Mouse (Mus musculus) megakaryocyte, embryonic 14.5 days (primary cell): ENCODE results near the gene Adgrb3. TPM values are rescaled to one million over a fixed set of nuclear protein-coding genes. Genes with fewer than 3 reads are reported as not detected.

Experiments used
- H3K27me3 ChIP-seq: replicated peaks from 2 replicates; pipeline ENCODE3; 2012; ENCODE audit warnings: inconsistent platforms
- H3K36me3 ChIP-seq: replicated peaks from 2 replicates; pipeline ENCODE3; 2012; ENCODE audit warnings: low read length, inconsistent platforms, mixed read lengths
- H3K4me1 ChIP-seq: 2 replicates; pipeline ENCODE4 v1.6.1; 2012; ENCODE audit warnings: inconsistent platforms
- H3K4me3 ChIP-seq: replicated peaks from 2 replicates; pipeline ENCODE3; 2012; ENCODE audit warnings: moderate library complexity, mild to moderate bottlenecking, inconsistent platforms
- H3K9me3 ChIP-seq: 2 replicates; pipeline ENCODE4 v1.6.1; 2012; ENCODE audit warnings: inconsistent platforms
- FLI1 ChIP-seq: IDR thresholded peaks from 2 replicates; pipeline ENCODE4 v1.6.1; 2012; ENCODE audit warnings: low read length, inconsistent platforms, mixed read lengths
- GATA1 ChIP-seq: IDR thresholded peaks from 3 replicates; pipeline ENCODE4 v1.6.1; 2012; ENCODE audit warnings: mixed read lengths, low read length, inconsistent platforms, borderline replicate concordance
- polyA plus RNA-seq: library from polyadenylated mRNA; stranded (reverse); fragments of >175 nt; gene quantifications from 2 replicates; pipeline ENCODE4 v1.2.3, GENCODE M21; 2012; ENCODE audit warnings: low replicate concordance; ENCODE audit not compliant: insufficient read depth

Gene Adgrb3
- polyA plus RNA-seq, 1 experiment, result not detected

DNA sequence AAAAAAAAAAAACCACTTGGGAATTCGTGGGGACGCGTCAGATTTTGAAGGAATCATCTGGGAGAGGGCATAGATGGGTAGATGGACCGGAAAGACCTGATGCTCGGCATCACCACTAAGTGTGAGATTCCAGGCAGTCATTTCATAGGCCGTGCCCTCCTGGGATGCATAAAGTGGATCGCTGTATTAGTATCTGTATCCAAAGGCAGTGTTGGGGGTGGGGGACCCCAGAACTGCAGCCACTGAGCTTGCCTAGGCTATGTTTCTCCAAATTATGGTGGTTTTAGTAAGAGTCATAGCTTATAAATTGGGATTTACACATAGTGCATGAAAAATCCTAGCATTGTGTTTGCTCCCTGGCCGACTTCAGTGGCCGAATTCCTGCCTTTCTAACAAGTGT is 2.1 kb downstream of the Adgrb3 start:
- Histone ChIP-seq H3K4me3 (no peak overlapping the region), H3K27me3 (peaks cover 28% of the 10 kb centered on the region), H3K4me1 (peaks cover 7% of the 10 kb centered on the region; the same call in 1 of the 2 replicates), H3K36me3 (no peaks in the 10 kb centered on the region), H3K9me3 (no peaks in the 10 kb centered on the region)
- TF ChIP-seq GATA1 (no peak), FLI1 (no peak)

DNA sequence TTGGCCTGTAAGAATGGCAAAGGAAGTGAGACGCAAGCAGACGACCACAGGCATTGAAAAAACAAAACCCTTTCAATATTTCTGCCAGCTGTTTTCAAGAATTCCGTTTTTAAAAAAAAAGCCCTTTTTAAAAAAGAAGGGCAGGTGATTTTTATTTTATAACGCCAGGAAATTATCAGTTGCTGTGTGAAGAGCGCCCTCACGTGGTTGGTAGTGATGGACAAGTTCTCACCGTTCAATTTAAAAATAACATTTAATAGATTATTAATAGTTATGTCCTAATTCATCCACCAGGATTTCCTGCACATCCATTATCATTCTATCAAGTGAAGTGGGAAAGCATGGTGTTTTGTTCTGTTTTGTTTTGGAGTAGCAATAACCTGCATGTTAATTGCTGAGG is 2.7 kb downstream of the Adgrb3 start:
- Histone ChIP-seq H3K9me3 (no peaks in the 10 kb centered on the region), H3K4me1 (peaks cover 7% of the 10 kb centered on the region; the same call in 1 of the 2 replicates), H3K4me3 (no peak overlapping the region), H3K27me3 (peaks cover 28% of the 10 kb centered on the region), H3K36me3 (no peaks in the 10 kb centered on the region)
- TF ChIP-seq FLI1 (no peak), GATA1 (no peak)

GRCm38 (mm10) chr1:25824626-25825025 is 4.9 kb downstream of the Adgrb3 start:
- no peak for TF ChIP-seq FLI1
- no peak for TF ChIP-seq GATA1

DNA sequence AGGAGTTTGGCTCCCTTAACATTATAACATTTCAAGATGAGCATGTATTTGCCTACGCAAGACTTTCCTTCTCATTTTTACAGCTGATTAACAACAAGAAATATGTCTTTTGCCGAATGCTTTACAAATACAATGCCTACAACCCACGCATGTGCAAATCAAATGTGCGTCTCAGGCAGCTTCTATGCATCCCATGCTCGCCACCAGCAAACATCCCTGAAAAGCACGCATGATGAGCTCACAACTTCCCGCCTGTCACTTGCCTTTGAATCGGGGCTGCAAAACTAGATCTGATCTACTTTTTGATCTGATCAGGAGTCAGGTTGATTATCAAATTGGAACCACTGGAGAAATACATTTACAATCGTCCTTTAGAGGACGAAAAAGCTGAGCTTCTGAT is 5.5 kb downstream of the Adgrb3 start:
- Histone ChIP-seq H3K9me3 (no peaks in the 10 kb centered on the region), H3K36me3 (no peaks in the 10 kb centered on the region), H3K4me3 (no peak overlapping the region), H3K27me3 (peaks cover 5% of the 10 kb centered on the region), H3K4me1 (no peaks in the 10 kb centered on the region)
- no peak for TF ChIP-seq FLI1
- TF ChIP-seq GATA1, result no peak

More at GRCm38 (mm10) chr1:25824626-25825025, 4.9 kb downstream of the Adgrb3 start:
- H3K9me3 ChIP-seq, result no peaks in the 10 kb centered on the region
- H3K27me3 ChIP-seq, result peaks cover 11% of the 10 kb centered on the region
- H3K4me3 ChIP-seq, result no peak overlapping the region
- H3K36me3 ChIP-seq, result no peaks in the 10 kb centered on the region
- H3K4me1 ChIP-seq, result no peaks in the 10 kb centered on the region

DNA sequence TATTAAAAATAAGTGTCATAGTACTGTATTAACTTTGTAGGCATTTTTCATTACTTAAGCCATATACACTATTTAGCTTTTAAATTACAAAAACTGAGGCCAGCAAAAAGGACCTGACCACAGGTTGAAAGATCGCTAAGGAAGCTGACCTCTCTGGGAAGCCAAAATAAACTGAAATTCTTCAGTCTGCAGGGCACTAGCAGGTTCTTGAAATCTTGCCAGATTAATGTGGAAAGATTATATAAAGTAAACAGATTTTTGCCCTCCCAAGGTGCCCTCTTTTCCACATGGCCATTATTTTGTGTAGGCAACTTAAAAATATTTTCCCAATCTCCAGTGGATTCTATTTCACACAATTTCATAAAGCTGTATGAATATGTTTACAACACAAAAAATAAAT is 14.0 kb downstream of the Adgrb3 start:
- no peaks in the 10 kb centered on the region for H3K27me3 ChIP-seq
- no peaks in the 10 kb centered on the region for H3K36me3 ChIP-seq
- TF ChIP-seq GATA1, result no peak
- no peak for TF ChIP-seq FLI1
- no peak overlapping the region for H3K4me3 ChIP-seq
- H3K4me1 ChIP-seq, result no peaks in the 10 kb centered on the region
- no peaks in the 10 kb centered on the region for H3K9me3 ChIP-seq

GRCm38 (mm10) chr1:25778784-25779183 is 50.7 kb downstream of the Adgrb3 start:
- H3K36me3 ChIP-seq, result no peaks in the 10 kb centered on the region
- no peak overlapping the region for H3K4me3 ChIP-seq
- no peak for TF ChIP-seq GATA1
- no peak for TF ChIP-seq FLI1
- no peaks in the 10 kb centered on the region for H3K4me1 ChIP-seq
- no peaks in the 10 kb centered on the region for H3K27me3 ChIP-seq
- no peaks in the 10 kb centered on the region for H3K9me3 ChIP-seq

DNA sequence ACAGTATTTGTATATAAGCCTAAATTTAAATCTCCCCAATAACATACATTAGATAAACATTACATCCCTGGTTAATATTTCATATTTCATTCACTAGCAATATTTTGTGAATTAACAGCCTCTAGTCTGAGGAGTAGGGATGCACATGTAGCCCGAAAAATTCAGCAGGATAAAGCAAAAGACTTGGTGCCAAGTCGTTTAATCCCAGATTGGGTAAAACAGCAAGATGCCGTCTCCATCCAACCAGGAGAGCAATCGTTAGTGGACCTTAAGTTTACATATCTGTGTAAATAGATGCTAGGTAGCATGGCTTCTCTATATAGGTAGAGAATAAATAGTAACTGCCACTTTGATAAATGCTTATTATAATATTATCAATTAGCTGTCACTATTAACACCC is 52.0 kb downstream of the Adgrb3 start:
- Histone ChIP-seq H3K9me3 (peaks cover 3% of the 10 kb centered on the region; the same call in 1 of the 2 replicates), H3K4me3 (no peak overlapping the region), H3K4me1 (no peaks in the 10 kb centered on the region), H3K36me3 (no peaks in the 10 kb centered on the region), H3K27me3 (no peaks in the 10 kb centered on the region)
- TF ChIP-seq GATA1 (no peak), FLI1 (no peak)

DNA sequence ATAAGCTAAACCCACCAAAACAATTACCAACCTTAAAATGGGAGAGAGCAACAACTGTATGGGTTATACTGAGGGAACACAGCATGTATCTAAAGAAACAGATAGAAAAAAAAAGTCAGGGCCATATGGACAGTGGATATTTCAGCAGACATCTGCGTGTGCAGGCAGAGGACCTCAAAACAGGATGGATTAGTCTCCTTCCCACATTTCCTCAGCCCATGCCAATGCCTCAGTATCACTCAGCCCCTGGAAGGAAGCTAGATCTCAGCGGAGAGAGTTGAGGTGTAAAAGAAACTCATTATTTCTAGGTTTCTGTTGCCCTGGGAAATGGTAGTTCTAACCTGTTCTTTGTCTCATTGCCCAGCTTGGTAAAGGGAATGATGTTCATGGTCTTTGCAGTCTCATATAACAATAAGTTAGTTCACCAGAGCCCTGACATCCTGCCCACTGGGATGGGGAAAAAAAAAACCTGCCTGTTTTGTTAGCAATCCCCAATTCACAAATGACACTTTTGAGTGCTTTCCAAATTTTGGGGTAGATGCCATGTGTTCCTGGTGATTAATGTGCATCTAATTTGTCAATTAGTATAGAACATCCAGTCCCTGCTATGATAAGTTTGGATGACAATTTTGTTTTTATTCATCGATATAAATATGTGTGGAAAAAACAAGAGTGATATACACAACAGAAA is 53.9 kb downstream of the Adgrb3 start:
- no peak overlapping the region for H3K4me3 ChIP-seq
- TF ChIP-seq FLI1 (no peak), GATA1 (no peak)
- no peaks in the 10 kb centered on the region for H3K36me3 ChIP-seq
- H3K27me3 ChIP-seq, result no peaks in the 10 kb centered on the region
- H3K9me3 ChIP-seq, result peaks cover 3% of the 10 kb centered on the region; the same call in 1 of the 2 replicates
- no peaks in the 10 kb centered on the region for H3K4me1 ChIP-seq

GRCm38 (mm10) chr1:25768958-25769357 is 60.5 kb downstream of the Adgrb3 start:
- TF ChIP-seq FLI1 (no peak), GATA1 (no peak)
- H3K4me1 ChIP-seq, result no peaks in the 10 kb centered on the region
- H3K9me3 ChIP-seq, result peaks cover 3% of the 10 kb centered on the region; the same call in 1 of the 2 replicates
- no peak overlapping the region for H3K4me3 ChIP-seq
- H3K36me3 ChIP-seq, result no peaks in the 10 kb centered on the region
- no peaks in the 10 kb centered on the region for H3K27me3 ChIP-seq

- no peaks in the 10 kb centered on the region for H3K9me3 ChIP-seq
- H3K36me3 ChIP-seq, result no peaks in the 10 kb centered on the region
- TF ChIP-seq GATA1, result no peak
- TF ChIP-seq FLI1, result no peak
- no peak overlapping the region for H3K4me3 ChIP-seq
- no peaks in the 10 kb centered on the region for H3K27me3 ChIP-seq
- H3K4me1 ChIP-seq, result no peaks in the 10 kb centered on the region
Measured at GRCm38 (mm10) chr1:25755265-25755664, 74.2 kb downstream of the Adgrb3 start.

DNA sequence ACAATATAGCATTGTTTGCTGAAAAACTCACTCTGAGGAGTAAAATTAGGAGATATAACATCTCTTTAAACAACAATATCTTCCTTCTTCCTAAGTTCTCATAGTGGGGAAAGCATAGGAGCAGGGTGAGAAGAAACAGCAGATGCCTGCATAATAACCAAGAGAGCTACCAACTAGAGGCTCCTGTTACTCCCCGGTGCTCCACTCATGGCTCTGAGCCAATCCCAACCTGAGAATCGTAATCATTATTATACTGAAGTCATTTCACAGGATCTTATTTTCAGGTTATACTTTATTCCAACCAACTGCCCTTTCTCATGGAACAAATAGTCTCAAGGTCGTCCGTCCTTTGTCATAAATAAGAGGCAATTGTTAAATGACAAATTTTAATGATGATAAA is 75.0 kb downstream of the Adgrb3 start:
- no peak for TF ChIP-seq GATA1
- no peak for TF ChIP-seq FLI1
- no peaks in the 10 kb centered on the region for H3K9me3 ChIP-seq
- H3K4me3 ChIP-seq, result no peak overlapping the region
- H3K36me3 ChIP-seq, result no peaks in the 10 kb centered on the region
- no peaks in the 10 kb centered on the region for H3K4me1 ChIP-seq
- H3K27me3 ChIP-seq, result no peaks in the 10 kb centered on the region
